Mouse (Mus musculus) MEL (cell line): ENCODE results near the gene Tex44. TPM values are rescaled to one million over a fixed set of nuclear protein-coding genes. Genes with fewer than 3 reads are reported as not detected.

Experiments used
- DNase-seq: peaks from one replicate; pipeline ENCODE4 v3.0.0; 2011; ENCODE audit warnings: low read depth, low spot score
- H3K27ac ChIP-seq: 2 replicates; pipeline ENCODE4 v1.5.1; 2012; ENCODE audit warnings: low read depth, mild to moderate bottlenecking, control low read depth, low read length, moderate library complexity; ENCODE audit not compliant: control insufficient read depth
- H3K27me3 ChIP-seq, 2 experiments: fragments of 150-350 bp in 1 of 2; sonication (generic) in 1 of 2; 2 replicates each; pipeline ENCODE4 v1.6.1; 2012; ENCODE audit warnings: low read length in 2 of 2, mild to moderate bottlenecking in 2 of 2, improper control_type of control experiment in 1 of 2, moderate library complexity in 1 of 2; ENCODE audit not compliant: insufficient read depth in 2 of 2, control insufficient read depth in 1 of 2
- H3K36me3 ChIP-seq, 2 experiments: 2 replicates each; pipeline ENCODE4 v1.6.1; 2012 to 2014; ENCODE audit warnings: low read length in 2 of 2, improper control_type of control experiment in 1 of 2, inconsistent platforms in 1 of 2, mild to moderate bottlenecking in 1 of 2; ENCODE audit not compliant: insufficient read depth in 2 of 2, control insufficient read depth in 1 of 2
- H3K4me1 ChIP-seq, 2 experiments: fragments of 150-350 bp in 1 of 2; sonication (generic) in 1 of 2; 2 replicates each; pipeline ENCODE4 v1.6.1; 2012; ENCODE audit warnings: low read length in 2 of 2, improper control_type of control experiment in 1 of 2, mild to moderate bottlenecking in 1 of 2; ENCODE audit not compliant: insufficient read depth in 2 of 2, control insufficient read depth in 1 of 2
- H3K4me3 ChIP-seq, 2 experiments: fragments of 150-350 bp in 1 of 2; sonication (generic) in 1 of 2; 2 replicates each; pipeline ENCODE4 v1.5.1; 2012; ENCODE audit warnings: low read depth in 2 of 2, low read length in 2 of 2, mild to moderate bottlenecking in 2 of 2, moderate library complexity in 2 of 2, control low read depth in 1 of 2, improper control_type of control experiment in 1 of 2; ENCODE audit not compliant: control insufficient read depth in 1 of 2, insufficient read depth in 1 of 2
- H3K79me2 ChIP-seq: 2 replicates; pipeline ENCODE4 v1.6.1; 2012; ENCODE audit warnings: mild to moderate bottlenecking, low read length, moderate library complexity; ENCODE audit not compliant: control insufficient read depth, poor library complexity, insufficient read depth
- H3K9ac ChIP-seq: 2 replicates; pipeline ENCODE4 v1.6.1; 2012; ENCODE audit warnings: low read depth, mild to moderate bottlenecking, control low read depth, low read length, moderate library complexity; ENCODE audit not compliant: control insufficient read depth, poor library complexity, severe bottlenecking
- H3K9me3 ChIP-seq: fragments of 150-350 bp; sonication (generic); replicated peaks from 2 replicates; pipeline ENCODE4 v1.6.1; 2012; ENCODE audit warnings: mild to moderate bottlenecking, low read length, improper control_type of control experiment, moderate library complexity; ENCODE audit not compliant: insufficient read depth
- CTCF ChIP-seq, 3 experiments: IDR thresholded peaks in 2 of 3; conservative IDR thresholded peaks in 1 of 3; 2 replicates each; pipeline ENCODE4 v1.5.1; 2011 to 2012; ENCODE audit warnings: low read length in 3 of 3, low read depth in 2 of 3, mild to moderate bottlenecking in 2 of 3, improper control_type of control experiment in 1 of 3, inconsistent platforms in 1 of 3, mixed read lengths in 1 of 3, moderate library complexity in 1 of 3; ENCODE audit not compliant: control insufficient read depth in 1 of 3, insufficient read depth in 1 of 3, poor library complexity in 1 of 3, severe bottlenecking in 1 of 3
- ELF1 ChIP-seq: IDR thresholded peaks from 2 replicates; pipeline ENCODE4 v1.6.1; 2014; ENCODE audit warnings: low read depth, mild to moderate bottlenecking, inconsistent platforms, low read length, improper control_type of control experiment, moderate library complexity
- EP300 ChIP-seq, 2 experiments: IDR thresholded peaks; 2 replicates each; pipeline ENCODE4 v1.6.1; 2011; ENCODE audit warnings: improper control_type of control experiment in 2 of 2, low read length in 2 of 2, low read depth in 1 of 2, mild to moderate bottlenecking in 1 of 2
- ETS1 ChIP-seq: IDR thresholded peaks from 2 replicates; pipeline ENCODE4 v1.6.1; 2012; ENCODE audit warnings: low read depth, mild to moderate bottlenecking, inconsistent platforms, low read length, improper control_type of control experiment, moderate library complexity
- JUND ChIP-seq: IDR thresholded peaks from 2 replicates; pipeline ENCODE4 v1.6.1; 2011; ENCODE audit warnings: low read depth, mild to moderate bottlenecking, improper control_type of control experiment, low read length
- KAT2A ChIP-seq: conservative IDR thresholded peaks from 2 replicates; pipeline ENCODE4 v1.6.1; 2012; ENCODE audit warnings: low read depth, low read length, improper control_type of control experiment, inconsistent platforms
- MAZ ChIP-seq: IDR thresholded peaks from 2 replicates; pipeline ENCODE4 v1.6.1; 2012; ENCODE audit warnings: low read depth, mild to moderate bottlenecking, inconsistent platforms, low read length, improper control_type of control experiment
- MEF2A ChIP-seq: IDR thresholded peaks from 2 replicates; pipeline ENCODE4 v1.6.1; 2014; ENCODE audit warnings: low read depth, mild to moderate bottlenecking, inconsistent platforms, low read length, improper control_type of control experiment; ENCODE audit not compliant: poor library complexity, insufficient replicate concordance, severe bottlenecking; ENCODE audit errors: extremely low read depth
- MXI1 ChIP-seq: IDR thresholded peaks from 2 replicates; pipeline ENCODE4 v1.6.1; 2011; ENCODE audit warnings: mild to moderate bottlenecking, low read depth, low read length, improper control_type of control experiment
- MYC ChIP-seq: IDR thresholded peaks from 2 replicates; pipeline ENCODE4 v1.6.1; 2011; ENCODE audit warnings: low read depth, mild to moderate bottlenecking, low read length, improper control_type of control experiment, moderate library complexity
- NELFE ChIP-seq: IDR thresholded peaks from 2 replicates; pipeline ENCODE4 v1.6.1; 2011; ENCODE audit warnings: low read depth, low read length, improper control_type of control experiment
- POLR2AphosphoS5 ChIP-seq: IDR thresholded peaks from 2 replicates; pipeline ENCODE4 v1.6.1; 2012; ENCODE audit warnings: low read depth, borderline replicate concordance, mild to moderate bottlenecking, inconsistent platforms, low read length, moderate library complexity, mixed read lengths
- RAD21 ChIP-seq: IDR thresholded peaks from 2 replicates; pipeline ENCODE4 v1.6.1; 2011; ENCODE audit warnings: mild to moderate bottlenecking, low read depth, low read length, improper control_type of control experiment
- RCOR1 ChIP-seq: IDR thresholded peaks from 2 replicates; pipeline ENCODE4 v1.6.1; 2012; ENCODE audit warnings: low read depth, mild to moderate bottlenecking, inconsistent platforms, low read length, improper control_type of control experiment
- SIN3A ChIP-seq: IDR thresholded peaks from 2 replicates; pipeline ENCODE4 v1.6.1; 2012; ENCODE audit warnings: low read length, improper control_type of control experiment, inconsistent platforms
- SMC3 ChIP-seq: IDR thresholded peaks from 2 replicates; pipeline ENCODE4 v1.6.1; 2011; ENCODE audit warnings: low read depth, low read length, improper control_type of control experiment
- UBTF ChIP-seq: IDR thresholded peaks from 2 replicates; pipeline ENCODE4 v1.6.1; 2012; ENCODE audit warnings: low read depth, mild to moderate bottlenecking, inconsistent platforms, low read length, improper control_type of control experiment, moderate library complexity, borderline replicate concordance; ENCODE audit not compliant: insufficient read depth
- ZKSCAN1 ChIP-seq: IDR thresholded peaks from 2 replicates; pipeline ENCODE4 v1.6.1; 2012; ENCODE audit warnings: low read depth, mild to moderate bottlenecking, inconsistent platforms, low read length, improper control_type of control experiment, moderate library complexity
- ZMIZ1 ChIP-seq: IDR thresholded peaks from 2 replicates; pipeline ENCODE4 v1.6.1; 2012; ENCODE audit warnings: low read depth, mild to moderate bottlenecking, inconsistent platforms, low read length, improper control_type of control experiment, moderate library complexity
- polyA plus RNA-seq, 2 experiments: library from polyadenylated mRNA; stranded (reverse) in 1 of 2; unstranded in 1 of 2; fragments of >175 nt in 1 of 2; fragments of >200 nt in 1 of 2; gene quantifications; 2 replicates each; pipeline versions ENCODE4 v1.2.1 to v1.2.4; 2012; ENCODE audit warnings: low replicate concordance in 2 of 2, low read depth in 1 of 2; ENCODE audit not compliant: insufficient read length in 2 of 2, insufficient read depth in 1 of 2, missing spikeins in 1 of 2
- total RNA-seq: library from RNA; depleted of rRNA; stranded (reverse); fragments of 300-350 nt; gene quantifications from 2 replicates; pipeline ENCODE4 v1.2.3, GENCODE M21; 2012

Gene Tex44
- total and polyA plus RNA-seq, 3 experiments, result not detected

- TF ChIP-seq KAT2A (no peak), ZMIZ1 (no peak), ZKSCAN1 (no peak), NELFE (no peak), UBTF (no peak), MXI1 (no peak)
- TF ChIP-seq, all 39 proteins: peak for 0
- no peak overlapping the region for H3K4me3 ChIP-seq
- H3K4me1 ChIP-seq, result peaks cover 0 to 12% of the 10 kb centered on the region in 2 experiments; a peak in 3 of 4 replicates
- H3K9me3 ChIP-seq, result no peaks in the 10 kb centered on the region
- DNase-seq, result no peak
- peaks cover 0 to 7% of the 10 kb centered on the region in 2 experiments; a peak in 2 of 4 replicates for H3K36me3 ChIP-seq
- no peak overlapping the region for H3K9ac ChIP-seq
- no peaks in the 10 kb centered on the region for H3K79me2 ChIP-seq
- H3K27me3 ChIP-seq, result no peaks in the 10 kb centered on the region; a peak in 1 of 4 replicates
- no peak overlapping the region for H3K27ac ChIP-seq
These were observed 26.6 kb downstream of the Tex44 start for GRCm38 (mm10) chr1:86452713-86453112.

GRCm38 (mm10) chr1:86456892-86457581, 30.9 kb downstream of the Tex44 start:
- no peak overlapping the region for H3K9ac ChIP-seq
- H3K4me1 ChIP-seq, result no peaks in the 10 kb centered on the region
- no peaks in the 10 kb centered on the region for H3K79me2 ChIP-seq
- H3K4me3 ChIP-seq, result no peak overlapping the region
- TF ChIP-seq EP300 (IDR thresholded peaks at IDR 0.05; ENCODE audit: low read depth in 1 of 2, low read length in 2 of 2), result no peak
- TF ChIP-seq RCOR1, result no peak
- TF ChIP-seq SMC3, result no peak
- no peak for TF ChIP-seq JUND
- no peak for TF ChIP-seq RAD21
- no peak for TF ChIP-seq CTCF (IDR thresholded peaks at IDR 0.05 in 2 of 3, conservative IDR thresholded peaks at IDR 0.05 in 1 of 3; ENCODE audit: control insufficient read depth in 1 of 3, insufficient read depth in 1 of 3, low read depth in 2 of 3, low read length in 3 of 3, poor library complexity in 1 of 3, severe bottlenecking in 1 of 3)
- no peaks in the 10 kb centered on the region for H3K36me3 ChIP-seq
- no peak for DNase-seq
- no peaks in the 10 kb centered on the region; a peak in 1 of 4 replicates for H3K27me3 ChIP-seq
- H3K9me3 ChIP-seq, result no peaks in the 10 kb centered on the region
- H3K27ac ChIP-seq, result no peak overlapping the region

GRCm38 (mm10) chr1:86459371-86459770, 33.2 kb downstream of the Tex44 start:
- Histone ChIP-seq H3K36me3 (no peaks in the 10 kb centered on the region), H3K9me3 (no peaks in the 10 kb centered on the region), H3K79me2 (no peaks in the 10 kb centered on the region), H3K4me1 (no peaks in the 10 kb centered on the region), H3K27ac (no peak overlapping the region), H3K27me3 (no peaks in the 10 kb centered on the region; a peak in 1 of 4 replicates), H3K4me3 (no peak overlapping the region), H3K9ac (no peak overlapping the region)
- TF ChIP-seq SMC3 (no peak), SIN3A (no peak), POLR2AphosphoS5 (no peak), ELF1 (no peak), JUND (no peak), MYC (no peak), MAZ (no peak), ETS1 (no peak), ZKSCAN1 (no peak), MEF2A (no peak), EP300 (IDR thresholded peaks at IDR 0.05; ENCODE audit: low read depth in 1 of 2, low read length in 2 of 2) (no peak)
- no peak for DNase-seq
